Mouse (Mus musculus): ENCODE measurements around the gene Coro1c. TPM values are rescaled to one million over a fixed set of nuclear protein-coding genes. Genes with fewer than 3 reads are reported as not detected.

Coro1c gene
- polyA plus RNA-seq (2012; rRNA removed) = 25.0 and 27.4 TPM in 2 replicates

DNA sequence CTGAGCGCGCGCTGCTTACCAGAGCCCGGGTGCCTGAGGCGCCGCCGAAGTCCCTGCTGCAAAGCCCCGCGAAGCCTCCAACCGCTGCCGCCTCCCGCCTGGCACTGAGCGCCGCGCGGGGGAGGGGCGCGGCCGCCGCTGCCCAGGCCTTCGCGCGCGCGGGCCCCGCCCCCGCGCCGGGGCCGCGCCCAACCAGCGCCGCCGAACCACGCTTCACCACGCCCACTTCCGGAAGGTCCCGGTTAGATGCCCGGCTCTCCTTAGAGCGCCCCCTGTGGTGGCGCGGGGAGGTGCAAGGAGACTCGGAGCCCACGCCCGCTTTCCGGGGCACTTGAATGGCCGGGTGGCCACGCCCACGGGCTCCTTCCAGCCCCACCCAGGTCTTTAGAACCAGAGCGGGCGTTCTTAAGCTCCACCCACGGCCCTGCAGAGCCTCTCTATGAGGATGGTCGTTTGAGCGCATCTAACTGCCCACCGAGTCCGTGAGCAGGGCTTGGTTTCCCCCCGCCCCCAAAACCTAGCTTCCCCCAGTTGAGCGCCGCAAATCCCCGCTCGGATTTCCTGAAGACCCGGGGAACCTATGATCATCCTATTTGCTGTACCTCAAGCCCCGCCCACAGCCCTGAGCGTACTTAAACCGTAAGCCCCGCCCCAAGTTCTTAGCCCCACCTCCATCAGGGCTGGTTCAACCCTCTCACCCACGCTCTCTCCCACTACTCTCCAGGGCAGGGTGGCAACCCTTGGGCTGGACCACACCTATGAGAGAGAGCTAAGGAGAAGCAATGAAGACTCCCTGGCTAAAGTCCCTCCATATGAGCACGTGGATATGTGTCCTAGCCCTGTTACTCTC is at the start of gene Coro1c:
TSS of gene Coro1c (minus strand) at position 167 of the 850 bp plus-strand sequence.

DNA sequence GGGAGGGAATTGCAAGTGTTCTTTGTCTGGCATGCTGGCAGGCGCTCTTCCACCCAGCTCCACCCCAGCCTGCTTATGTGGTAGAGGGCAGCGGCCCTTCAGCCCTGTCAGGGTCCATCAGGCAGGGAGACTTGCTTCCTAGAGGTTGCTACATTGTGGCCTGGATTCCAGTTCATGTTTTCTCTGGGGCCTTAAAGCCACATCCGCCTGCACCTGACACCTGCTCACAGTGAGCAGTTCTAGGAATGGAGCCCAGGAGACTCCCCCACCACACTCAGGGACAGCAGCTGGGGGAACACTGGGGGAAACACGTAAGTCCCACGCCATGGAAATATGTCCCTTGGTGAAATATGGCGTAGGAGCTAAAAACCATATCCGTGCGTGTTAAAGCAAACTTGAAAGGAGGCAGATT is 76.1 kb downstream of the Coro1c start, which contains the start of gene Selplg:
TSS of gene Selplg (minus strand) at position 155 of the 412 bp plus-strand sequence.

DNA sequence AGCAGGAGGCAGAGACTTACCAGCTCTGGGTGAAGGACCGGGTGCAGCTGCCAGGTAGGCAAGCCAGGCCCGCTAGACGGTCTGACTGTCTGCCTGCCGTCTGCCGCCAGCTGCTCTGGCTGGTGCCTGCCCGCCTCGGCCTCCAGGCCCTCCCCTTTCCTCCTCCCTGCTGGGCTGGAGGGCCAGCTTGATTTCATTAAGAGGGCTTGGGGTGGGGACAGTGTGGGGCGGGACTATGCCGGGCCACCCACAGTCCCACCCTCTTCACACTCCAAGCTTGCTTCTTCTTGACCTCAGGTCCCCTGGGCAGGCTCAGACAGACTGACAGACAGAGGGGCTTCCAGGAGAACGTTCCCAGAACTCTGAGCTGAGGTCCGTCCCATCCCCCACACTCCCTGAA is 108.3 kb downstream of the Coro1c start, which contains the start of gene Tmem119:
TSS of gene Tmem119 (minus strand) at position 237 of the 400 bp plus-strand sequence.

Other genes starting within 250 kb of the Coro1c start
- gene 1700069L16Rik, start 184.0 kb downstream of the Coro1c start, polyA plus RNA-seq (2012; rRNA removed) = not detected in 2 replicates
- gene Ficd, start 173.0 kb downstream of the Coro1c start, polyA plus RNA-seq (2012; rRNA removed) = 1.7 and 1.9 TPM in 2 replicates
- 9.1 and 11.0 TPM in 2 replicates for gene Sart3, start 136.2 kb downstream of the Coro1c start, polyA plus RNA-seq (2012; rRNA removed)
- 66.4 and 73.3 TPM in 2 replicates for gene Iscu, start 136.0 kb downstream of the Coro1c start, polyA plus RNA-seq (2012; rRNA removed)
- gene Tmem119, start 108.2 kb downstream of the Coro1c start, polyA plus RNA-seq (2012; rRNA removed) = 1.9 and 2.0 TPM in 2 replicates
- 19.2 and 20.6 TPM in 2 replicates for gene Selplg, start 76.1 kb downstream of the Coro1c start, polyA plus RNA-seq (2012; rRNA removed)
- 2.8 and 3.1 TPM in 2 replicates for gene Ssh1, start 85.1 kb upstream of the Coro1c start, polyA plus RNA-seq (2012; rRNA removed)
- gene Dao, start 94.9 kb upstream of the Coro1c start, polyA plus RNA-seq (2012; rRNA removed) = 0.05 TPM in 1 of 2 replicates, not detected in the other
- 5.8 and 6.5 TPM in 2 replicates for gene Usp30, start 156.7 kb upstream of the Coro1c start, polyA plus RNA-seq (2012; rRNA removed)
- gene Svop, start 182.8 kb upstream of the Coro1c start, polyA plus RNA-seq (2012; rRNA removed) = 0.02 TPM in 2 replicates
- 6.4 TPM in 2 replicates for gene Alkbh2, start 219.5 kb upstream of the Coro1c start, polyA plus RNA-seq (2012; rRNA removed)
- 7.1 and 8.7 TPM in 2 replicates for gene Ung, start 221.6 kb upstream of the Coro1c start, polyA plus RNA-seq (2012; rRNA removed)
- gene Acacb, start 237.8 kb upstream of the Coro1c start, polyA plus RNA-seq (2012; rRNA removed) = 7.0 and 9.6 TPM in 2 replicates

All from liver, embryonic 18 days (tissue).